Mouse (Mus musculus) heart, adult 2 months (tissue): ENCODE results near the gene Ccdc130.

Experiments
- CTCF ChIP-seq: fragments of 200-600 bp; IDR thresholded peaks from 2 replicates; pipeline ENCODE4 v1.8.1; 2022; ENCODE audit warnings: antibody characterized with exemption, mild to moderate bottlenecking, moderate library complexity
- EP300 ChIP-seq: fragments of 200-500 bp; IDR thresholded peaks from 2 replicates; pipeline ENCODE4 v1.6.1; 2011; ENCODE audit warnings: low read depth, low read length, control low read depth; ENCODE audit not compliant: insufficient read depth
- POLR2A ChIP-seq: fragments of 200-500 bp; IDR thresholded peaks from 2 replicates; pipeline ENCODE4 v1.6.1; 2011; ENCODE audit warnings: mild to moderate bottlenecking, low read depth, low read length, control low read depth; ENCODE audit not compliant: insufficient read depth

GRCm38 (mm10) chr8:84235746-84236409, 34.3 kb downstream of the Ccdc130 start:
- TF ChIP-seq CTCF: no peak
- no peak for TF ChIP-seq POLR2A
- TF ChIP-seq EP300: no peak
